Mouse (Mus musculus): ENCODE data around the gene Insl3.

- TF ChIP-seq CTCF (IDR thresholded peaks at IDR 0.05; ENCODE audit: low read depth) (no peak), EP300 (IDR thresholded peaks at IDR 0.05; ENCODE audit: low read depth) (no peak)
Observed at GRCm38 (mm10) chr8:71716561-71717053, 27.6 kb downstream of the Insl3 start.
